Comparison of ENCODE assay signal across 8 mouse cellular contexts in the genomic region with DNA sequence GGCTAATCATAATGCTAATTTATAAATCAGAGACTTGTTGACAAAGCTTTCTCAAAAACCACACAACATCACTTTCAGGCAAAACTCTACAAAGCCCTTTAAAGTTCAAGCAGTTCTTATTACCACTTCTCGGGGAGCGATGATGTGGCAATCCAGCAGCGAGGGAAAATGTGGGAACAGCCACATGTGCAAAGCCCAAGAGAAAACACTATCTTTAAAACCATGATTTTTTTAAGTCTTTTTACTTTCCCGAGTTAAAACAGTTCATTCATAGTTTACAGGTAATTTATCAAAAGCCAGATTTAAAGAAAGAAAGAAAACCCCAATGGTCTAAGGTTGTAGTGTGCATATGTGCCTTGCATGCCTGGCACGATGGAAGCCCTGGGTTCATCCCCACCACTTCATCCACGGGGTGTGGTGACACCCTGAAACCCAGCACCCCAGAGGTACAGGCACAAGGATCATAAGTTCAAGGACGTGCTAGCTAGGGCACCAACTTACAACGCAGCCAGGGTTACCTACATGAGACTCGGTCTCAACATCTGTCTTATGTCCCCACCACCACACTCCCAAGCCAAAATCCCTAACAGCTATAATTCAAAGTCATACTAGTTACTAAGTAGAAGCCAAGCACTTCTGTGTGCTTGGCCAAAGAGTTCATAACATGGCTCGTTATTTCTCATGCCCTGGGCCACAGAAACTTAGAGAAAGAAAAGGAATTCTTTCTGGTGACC. TPM values are rescaled to one million over a fixed set of nuclear protein-coding genes. Genes with fewer than 3 reads are reported as not detected.
DNase-seq lines count a peak whose midpoint lies in the region; ATAC-seq lines count a peak whose summit lies in the region.

No protein-coding gene starts in this region.

- no peak for ATAC-seq in intestine, embryonic 16.5 days
- ATAC-seq in midbrain, embryonic 13.5 days = no peak

- intact Hi-C loops in left cerebral cortex, postnatal 25 days (cut with DNase I) = loop anchor here (5.0 kb wide), 2 partner anchors 64 to 214 kb away; no protein-coding TSS in a partner anchor

- peak overlapping the region; percentile 99 for H3K9ac ChIP-seq in intestine, embryonic 16.5 days (ENCODE audit: low read depth, low read length)
- H3K9ac ChIP-seq in midbrain, embryonic 13.5 days (replicated peaks) = peak overlapping the region; percentile 96

- peaks cover 5% of the 10 kb centered on the region; the same call in 1 of the 2 replicates for H3K4me1 ChIP-seq in intestine, embryonic 16.5 days (ENCODE audit: control insufficient read depth, insufficient read depth, low read length)
- H3K4me1 ChIP-seq in midbrain, embryonic 13.5 days (replicated peaks) = peaks cover 12% of the 10 kb centered on the region

- peak overlapping the region; percentile 16; the same call in 1 of the 2 replicates for H3K27ac ChIP-seq in intestine, embryonic 16.5 days (ENCODE audit: low read length)
- H3K27ac ChIP-seq in midbrain, embryonic 13.5 days = no peak overlapping the region

- H3K4me3 ChIP-seq in intestine, embryonic 16.5 days (ENCODE audit: low read length) = peak overlapping the region; percentile 99
- peak overlapping the region; percentile 87 for H3K4me3 ChIP-seq in midbrain, embryonic 13.5 days (replicated peaks)

- peaks cover 9% of the 10 kb centered on the region for H3K36me3 ChIP-seq in intestine, embryonic 16.5 days (ENCODE audit: control insufficient read depth, insufficient read depth, low read length)
- H3K36me3 ChIP-seq in midbrain, embryonic 13.5 days = peaks cover 36% of the 10 kb centered on the region

- 10% methylated on average over 10 of the region's 10 CpGs for WGBS in intestine, embryonic 16.5 days
- WGBS in midbrain, embryonic 13.5 days = 14% methylated on average over 10 of the region's 10 CpGs

- DNase-seq in adrenal gland, adult 2 months = peak; percentile 20
- no peak for DNase-seq in adrenal gland, postnatal 4 days (ENCODE audit: low spot score in 2 of 2)
- DNase-seq in thymus, postnatal 0 days (ENCODE audit: low spot score) = peak; percentile 8
- DNase-seq in thymus, postnatal 10 days (ENCODE audit: low spot score in 2 of 2) = no peak
- DNase-seq in left cerebral cortex, postnatal 25 days (ENCODE audit: low spot score in 2 of 2) = no peak
- no peak for DNase-seq in cerebellum, postnatal 14 days

- H3K4me2 ChIP-seq in intestine, embryonic 16.5 days (ENCODE audit: low read depth, low read length) = peak overlapping the region; percentile 85
- H3K4me2 ChIP-seq in midbrain, embryonic 13.5 days (replicated peaks) = peak overlapping the region; percentile 83

- H3K27me3 ChIP-seq in intestine, embryonic 16.5 days (replicated peaks; ENCODE audit: control insufficient read depth, insufficient read depth, low read length) = no peaks in the 10 kb centered on the region
- H3K27me3 ChIP-seq in midbrain, embryonic 13.5 days = no peaks in the 10 kb centered on the region

- H3K9me3 ChIP-seq in intestine, embryonic 16.5 days (ENCODE audit: control insufficient read depth, low read length) = no peaks in the 10 kb centered on the region
- no peaks in the 10 kb centered on the region for H3K9me3 ChIP-seq in midbrain, embryonic 13.5 days

RNA-seq across cellular contexts. Expression of a gene that starts 1.2 kb away (rescaled TPM):
- 100 to 1,000 TPM; 138 to 209 TPM for total RNA-seq in adrenal gland, adult 2 months (2021)
- polyA plus RNA-seq in adrenal gland, adult 2 months (2012; rRNA removed) = 3.9 and 5.6 TPM in 2 replicates
- 100 to 1,000 TPM; 160 to 167 TPM for total RNA-seq in adrenal gland, postnatal 4 days (2021)
- 79.5 and 87.2 TPM in 2 replicates for polyA plus RNA-seq in thymus, postnatal 0 days (2015; fragmentation: Nextera tagmentation; extraction: Ambion mirVana)
- polyA plus RNA-seq in intestine, embryonic 16.5 days (2015; fragmentation: Nextera tagmentation; extraction: Ambion mirVana) = 126 and 129 TPM in 2 replicates
- polyA plus RNA-seq in midbrain, embryonic 13.5 days (2015; fragmentation: Nextera tagmentation; extraction: Ambion mirVana) = 60.4 and 80.5 TPM in 2 replicates
- total RNA-seq in left cerebral cortex, postnatal 25 days (2021) = 10 to 100 TPM; 89.9 to 90.9 TPM

RNA-seq across cellular contexts. Expression of a gene that starts 44.0 kb away (rescaled TPM):
- total RNA-seq in adrenal gland, adult 2 months (2021) = 10 to 100 TPM; 25.2 to 34.9 TPM
- 10.3 and 11.9 TPM in 2 replicates for polyA plus RNA-seq in adrenal gland, adult 2 months (2012; rRNA removed)
- total RNA-seq in adrenal gland, postnatal 4 days (2021) = 10 to 100 TPM; 47.8 to 52.6 TPM
- 57.5 and 70.8 TPM in 2 replicates for polyA plus RNA-seq in thymus, postnatal 0 days (2015; fragmentation: Nextera tagmentation; extraction: Ambion mirVana)
- 33.3 and 37.7 TPM in 2 replicates for polyA plus RNA-seq in intestine, embryonic 16.5 days (2015; fragmentation: Nextera tagmentation; extraction: Ambion mirVana)
- polyA plus RNA-seq in midbrain, embryonic 13.5 days (2015; fragmentation: Nextera tagmentation; extraction: Ambion mirVana) = 59.5 and 67.5 TPM in 2 replicates
- 10 to 100 TPM; 21.4 to 25.9 TPM for total RNA-seq in left cerebral cortex, postnatal 25 days (2021)

RNA-seq across cellular contexts. Expression of a gene that starts 44.1 kb away (rescaled TPM):
- 1 to 10 TPM; 2.7 to 4.2 TPM for total RNA-seq in adrenal gland, adult 2 months (2021)
- 0.16 and 0.20 TPM in 2 replicates for polyA plus RNA-seq in adrenal gland, adult 2 months (2012; rRNA removed)
- 10 to 100 TPM; 12.4 to 13.0 TPM for total RNA-seq in adrenal gland, postnatal 4 days (2021)
- 1.0 and 1.2 TPM in 2 replicates for polyA plus RNA-seq in thymus, postnatal 0 days (2015; fragmentation: Nextera tagmentation; extraction: Ambion mirVana)
- 0.89 and 0.93 TPM in 2 replicates for polyA plus RNA-seq in intestine, embryonic 16.5 days (2015; fragmentation: Nextera tagmentation; extraction: Ambion mirVana)
- polyA plus RNA-seq in midbrain, embryonic 13.5 days (2015; fragmentation: Nextera tagmentation; extraction: Ambion mirVana) = 2.6 and 2.9 TPM in 2 replicates
- total RNA-seq in left cerebral cortex, postnatal 25 days (2021) = 1 to 10 TPM; 5.3 to 5.4 TPM

Comparison
In these comparisons a context has a peak if more than half of its experiments do, and no peak if none do; other contexts are left out.
1. DNase-seq: peak in adrenal gland, adult 2 months (single experiment) and thymus, postnatal 0 days (single experiment); none in adrenal gland, postnatal 4 days (0 of 2), thymus, postnatal 10 days (0 of 2), left cerebral cortex, postnatal 25 days (0 of 2) and cerebellum, postnatal 14 days (0 of 2).